Mouse (Mus musculus): Measurements from ENCODE around the gene Ccl26.

Gene Ccl26

DNA sequence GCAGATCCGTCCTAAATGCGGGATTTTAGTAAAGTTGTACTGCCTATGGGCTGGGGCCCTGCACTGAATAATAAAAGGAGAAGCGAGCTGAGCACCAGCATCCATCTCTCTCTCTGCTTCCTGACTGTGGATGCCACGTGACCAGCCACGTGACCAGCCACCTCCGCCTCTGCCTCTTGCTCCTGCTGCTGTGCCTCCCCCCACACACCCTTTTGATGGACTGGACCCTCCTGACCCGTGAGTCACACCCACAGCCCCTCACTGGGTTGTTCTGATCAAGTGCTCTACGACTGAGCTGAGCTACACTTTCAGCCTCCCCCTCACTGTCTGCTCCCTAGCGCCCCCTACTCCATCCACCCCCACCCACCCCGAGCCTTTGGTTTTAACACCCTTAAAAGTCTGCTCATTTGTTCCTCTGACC, 25.6 kb downstream of the Ccl26 start:
- DNase-seq (ENCODE audit: low spot score in 2 of 2), result no peak

DNA sequence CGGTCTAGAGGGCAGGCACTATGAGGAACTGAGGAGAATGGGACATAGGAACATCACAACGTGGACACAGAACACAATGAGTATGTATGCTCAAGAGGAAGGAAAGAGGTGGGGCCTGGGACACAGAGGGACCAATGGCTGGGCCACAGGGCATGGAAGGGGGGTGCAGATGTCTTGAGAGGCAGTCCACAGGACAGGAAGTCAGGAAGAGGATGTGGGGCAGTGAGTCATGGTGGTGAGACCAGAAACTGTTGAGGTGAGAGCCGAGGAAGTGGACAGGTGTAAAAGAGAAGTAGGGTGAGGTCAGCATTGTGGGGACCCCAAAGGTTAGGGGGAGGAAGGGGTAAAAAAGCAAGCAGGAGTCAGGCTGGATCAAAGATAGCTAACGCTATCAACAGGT, 26.0 kb downstream of the Ccl26 start:
- no peak for DNase-seq (ENCODE audit: low spot score in 2 of 2)

DNA sequence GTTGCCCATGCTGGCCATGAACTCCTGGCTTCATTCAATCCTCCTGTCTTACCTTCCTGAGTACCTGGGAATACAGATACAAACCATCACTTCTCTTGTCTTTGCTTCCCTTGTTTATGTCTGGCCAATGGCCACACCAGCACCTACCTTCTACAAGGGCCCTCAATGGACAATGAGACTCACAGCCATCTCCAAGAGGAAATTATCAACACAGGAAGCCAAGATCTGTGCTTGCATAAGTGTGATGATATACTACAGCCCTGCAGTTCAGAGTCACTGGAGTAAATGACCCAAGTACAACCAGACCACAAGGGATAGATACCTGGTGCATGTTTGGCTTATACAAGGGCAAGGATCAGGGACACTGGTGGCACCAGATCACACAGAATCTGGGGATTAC, 27.5 kb downstream of the Ccl26 start:
- no peak for DNase-seq (ENCODE audit: low spot score in 2 of 2)

DNA sequence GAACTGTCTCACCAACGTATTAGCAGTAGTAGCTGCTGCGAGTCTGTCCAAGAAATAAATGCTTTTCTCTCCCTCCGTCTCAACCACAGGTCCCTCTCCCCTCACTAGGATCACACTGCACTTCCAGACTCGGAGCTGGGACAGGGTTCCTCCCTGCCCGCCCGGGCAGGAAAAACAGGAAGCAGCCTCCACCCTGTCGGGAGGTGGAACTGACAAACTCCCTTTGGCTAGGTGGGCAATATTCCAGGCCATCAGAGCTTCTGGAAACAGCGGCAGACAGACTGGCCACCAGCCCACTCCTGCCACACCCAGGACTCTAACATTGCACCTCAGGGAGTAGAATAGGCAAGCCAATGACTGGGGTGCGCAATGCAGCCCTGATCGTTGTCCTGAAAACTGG, 29.9 kb downstream of the Ccl26 start:
- DNase-seq (ENCODE audit: low spot score in 2 of 2), result no peak

DNA sequence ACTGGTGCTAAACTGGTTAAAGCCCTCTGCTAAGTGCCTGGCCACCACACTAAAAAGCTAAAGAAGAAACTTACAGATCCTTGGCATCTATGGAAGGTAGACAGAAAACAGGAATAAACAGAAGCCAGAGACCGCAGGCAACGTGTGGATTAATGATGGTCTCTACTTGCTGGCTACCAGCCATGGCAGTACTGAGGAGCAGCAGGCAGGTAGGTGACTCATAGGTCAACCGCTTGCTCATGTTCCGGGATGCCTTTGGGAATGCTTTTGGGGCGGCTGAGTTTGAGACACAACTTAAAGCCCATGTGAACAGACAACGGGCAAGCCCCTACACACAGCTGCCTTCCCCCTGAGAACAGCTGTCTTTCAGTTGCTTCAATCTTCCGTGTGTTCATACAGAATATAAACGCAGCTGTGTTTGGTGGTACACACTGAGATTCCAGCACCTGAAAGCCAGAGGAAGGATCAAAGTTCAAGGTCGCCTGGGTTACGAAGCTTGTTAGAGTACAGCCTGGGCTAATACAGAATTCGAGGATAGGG, 32.0 kb downstream of the Ccl26 start:
- no peak for DNase-seq (ENCODE audit: low spot score in 2 of 2)

DNA sequence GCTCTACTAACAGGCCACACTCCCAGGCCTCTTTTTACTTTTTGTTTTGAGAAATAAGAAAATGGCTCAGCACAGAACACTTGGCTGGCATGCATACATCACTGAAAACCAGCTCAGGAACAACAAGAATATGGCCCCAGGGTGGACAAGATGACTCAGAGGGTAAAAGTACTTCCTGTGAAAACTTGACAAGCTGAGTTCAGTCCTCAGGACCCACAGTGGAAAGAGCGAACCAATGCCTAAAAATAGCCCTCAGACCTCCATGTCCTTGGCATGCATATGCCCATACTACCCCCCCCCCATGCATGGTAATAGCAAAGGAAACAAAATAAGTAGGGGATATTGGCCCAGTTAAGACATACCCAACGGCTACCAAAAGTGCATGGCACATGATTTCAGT, 33.4 kb downstream of the Ccl26 start:
- DNase-seq (ENCODE audit: low spot score in 2 of 2), result no peak

DNA sequence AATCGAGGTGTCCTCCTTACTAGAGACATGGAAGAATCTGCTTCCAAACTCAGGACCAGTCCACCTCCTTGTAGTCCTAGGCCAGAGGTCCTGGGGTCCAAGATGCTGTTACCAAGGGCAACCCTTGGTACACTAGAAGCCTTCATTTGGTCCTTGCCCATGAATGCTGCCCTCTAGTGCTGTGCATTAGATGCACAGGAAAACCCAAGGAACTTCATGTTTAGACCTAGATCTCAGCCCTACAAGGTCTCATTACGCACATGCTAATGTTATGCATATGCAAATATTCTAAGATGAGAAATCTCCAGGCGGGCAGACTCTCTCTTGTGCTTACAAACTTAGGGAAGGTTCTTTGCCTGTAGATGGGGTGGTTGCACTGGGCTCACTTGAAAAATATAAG, 34.1 kb downstream of the Ccl26 start:
- no peak for DNase-seq (ENCODE audit: low spot score in 2 of 2)

DNA sequence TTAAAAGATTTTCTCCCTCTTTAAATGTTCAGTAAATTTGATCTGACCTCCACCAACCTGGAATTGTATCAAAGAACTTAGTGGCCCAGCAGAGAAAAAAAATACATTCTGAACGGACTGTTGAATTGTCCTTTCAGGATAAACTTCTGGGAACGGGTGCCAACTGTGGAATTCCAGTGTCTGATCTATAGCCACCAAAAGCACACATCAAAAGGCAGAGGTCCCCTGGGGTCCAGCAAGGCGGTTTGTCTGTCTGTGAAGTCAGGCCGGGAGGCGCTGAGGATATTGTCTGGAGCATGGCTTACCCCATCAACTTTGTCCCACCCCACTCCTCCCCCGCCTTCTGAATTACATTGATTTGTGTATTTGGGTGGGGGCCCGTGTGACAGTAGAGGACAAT, 35.4 kb downstream of the Ccl26 start:
- no peak for DNase-seq (ENCODE audit: low spot score in 2 of 2)

DNA sequence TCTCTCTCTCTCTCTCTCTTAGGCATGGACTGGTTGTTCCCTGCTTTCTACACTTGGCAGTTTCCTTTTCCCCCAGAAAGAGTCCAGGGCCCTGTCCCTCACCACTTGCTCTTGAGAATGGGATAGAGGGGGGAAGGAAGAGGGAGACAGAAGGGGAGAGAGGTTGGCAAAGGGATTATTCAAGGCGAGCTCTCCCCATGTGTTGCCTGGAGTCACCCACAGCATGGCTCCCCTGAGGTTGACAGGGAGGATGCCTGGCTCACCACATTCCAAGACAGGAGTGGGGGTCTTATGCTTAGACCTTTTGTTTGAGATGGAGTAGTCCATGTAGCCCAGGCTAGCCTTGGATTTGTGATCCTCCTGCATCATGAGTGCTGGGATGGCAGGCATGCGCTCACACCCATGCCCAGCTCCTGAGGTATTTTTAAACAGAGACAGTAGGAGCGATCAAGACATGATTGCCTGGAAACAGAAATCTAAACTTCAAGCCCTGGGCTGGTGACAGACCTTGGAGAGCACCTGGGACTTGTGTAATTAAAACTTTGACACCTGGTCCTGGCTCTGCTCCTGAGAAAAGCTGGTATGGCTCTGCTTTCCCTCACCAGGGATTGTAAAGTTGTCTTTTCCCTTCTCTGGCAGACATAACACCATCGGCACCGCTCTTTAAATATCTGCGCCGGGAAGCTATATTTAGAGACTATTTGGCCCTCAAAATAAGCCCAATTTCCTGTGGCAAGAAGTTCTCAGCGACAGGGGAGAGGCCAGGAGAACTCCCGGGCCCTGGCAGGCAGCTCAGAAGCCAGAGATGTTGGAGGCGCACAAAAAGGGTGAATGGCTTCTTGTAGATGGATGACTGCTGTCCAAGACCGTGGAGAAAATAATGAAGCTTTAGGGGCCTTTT, 38.5 kb downstream of the Ccl26 start:
- DNase-seq (ENCODE audit: low spot score in 2 of 2), result no peak

DNA sequence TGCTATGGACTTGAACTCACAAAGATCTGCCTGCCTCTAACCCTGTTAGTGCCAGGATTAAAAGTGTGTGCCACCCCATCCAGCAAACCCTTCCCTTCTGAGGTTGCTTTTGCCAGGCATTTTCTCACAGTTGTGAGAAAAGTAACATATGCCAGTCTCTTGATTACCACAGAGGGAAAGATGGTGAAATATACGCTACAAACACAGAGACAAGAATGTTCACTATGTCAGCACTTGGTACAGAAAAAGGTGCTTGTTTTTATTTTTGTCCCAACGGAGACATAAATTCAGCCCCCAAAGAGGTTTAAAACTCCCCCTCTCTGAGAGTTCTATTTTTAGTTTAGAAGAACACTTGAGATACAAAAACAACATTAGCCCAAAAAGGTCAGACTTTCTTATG, 39.3 kb downstream of the Ccl26 start:
- DNase-seq (ENCODE audit: low spot score in 2 of 2), result no peak

DNA sequence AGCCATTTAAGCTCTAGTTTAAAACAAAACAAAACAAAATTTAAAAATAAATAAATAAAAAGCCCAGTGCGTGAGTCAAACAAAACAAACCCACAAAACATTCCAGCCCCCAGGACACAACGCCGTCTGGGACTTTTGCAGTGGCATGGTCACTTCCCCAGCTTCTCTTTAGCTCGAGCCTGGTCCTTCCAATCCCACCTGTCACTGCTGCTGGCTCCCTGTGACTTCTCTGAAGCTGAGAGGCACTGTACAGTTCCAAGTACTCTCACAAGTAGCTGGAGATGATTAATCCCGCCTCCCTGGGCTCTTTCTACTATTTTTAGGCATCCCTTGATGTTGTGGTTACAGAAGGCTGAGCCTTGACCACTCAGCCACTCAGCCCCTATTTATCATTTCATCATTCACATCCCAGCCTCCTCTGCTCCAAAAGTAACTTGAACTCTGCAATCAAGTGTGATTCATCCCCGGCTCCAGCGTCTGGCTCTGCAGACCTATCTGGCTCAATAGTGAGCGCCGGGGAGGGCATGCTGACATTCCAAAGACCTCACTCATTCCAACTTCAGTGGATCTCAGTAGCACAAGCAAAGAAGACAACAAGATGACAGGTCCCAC, 41.2 kb downstream of the Ccl26 start:
- no peak for DNase-seq (ENCODE audit: low spot score in 2 of 2)

DNA sequence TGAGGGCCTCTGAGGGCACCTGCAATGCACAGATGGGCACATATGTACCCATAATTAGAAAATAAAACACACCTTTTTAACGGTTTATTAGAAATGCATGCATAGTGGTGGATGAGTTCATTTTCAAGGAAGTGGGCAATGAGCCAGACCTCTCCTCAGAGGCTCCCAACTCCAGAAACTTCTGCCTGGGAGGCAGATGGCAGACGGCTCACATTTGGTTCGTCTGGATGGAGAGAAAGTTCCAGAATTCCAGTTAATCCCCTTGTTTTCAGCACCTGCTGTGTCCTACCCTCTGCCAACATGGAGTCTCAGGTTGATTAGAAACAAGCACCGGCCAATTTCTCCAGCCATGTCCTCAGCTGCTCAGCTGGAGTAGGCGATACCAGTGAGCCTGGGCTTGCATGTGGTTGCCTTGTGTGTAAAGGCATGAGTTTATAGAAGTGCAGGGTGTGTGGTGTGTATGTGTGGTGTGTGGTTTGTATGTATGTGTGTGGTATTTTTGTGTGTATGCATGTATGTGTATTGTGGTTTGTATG, 46.0 kb downstream of the Ccl26 start:
- no peak for DNase-seq (ENCODE audit: low spot score in 2 of 2)

DNA sequence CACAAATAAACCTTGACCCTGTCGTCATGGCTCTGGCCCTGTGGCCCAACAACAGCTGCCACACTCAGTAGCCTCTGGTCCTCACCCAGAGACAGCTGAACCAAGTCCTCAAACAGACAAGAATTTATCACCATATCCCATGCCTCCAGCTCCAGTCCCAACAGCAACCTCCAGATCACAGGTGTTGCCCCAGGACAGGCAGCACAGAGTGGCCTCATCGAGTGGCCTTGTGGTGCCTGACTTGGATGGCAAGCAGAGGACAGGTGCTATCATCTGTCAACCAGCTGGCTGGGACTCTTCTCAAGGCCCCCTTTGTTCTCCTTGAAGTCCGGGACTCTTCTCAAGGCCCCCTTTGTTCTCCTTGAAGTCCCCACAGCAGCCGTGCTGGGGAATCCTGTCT, 50.2 kb downstream of the Ccl26 start:
- no peak for DNase-seq (ENCODE audit: low spot score in 2 of 2)

DNA sequence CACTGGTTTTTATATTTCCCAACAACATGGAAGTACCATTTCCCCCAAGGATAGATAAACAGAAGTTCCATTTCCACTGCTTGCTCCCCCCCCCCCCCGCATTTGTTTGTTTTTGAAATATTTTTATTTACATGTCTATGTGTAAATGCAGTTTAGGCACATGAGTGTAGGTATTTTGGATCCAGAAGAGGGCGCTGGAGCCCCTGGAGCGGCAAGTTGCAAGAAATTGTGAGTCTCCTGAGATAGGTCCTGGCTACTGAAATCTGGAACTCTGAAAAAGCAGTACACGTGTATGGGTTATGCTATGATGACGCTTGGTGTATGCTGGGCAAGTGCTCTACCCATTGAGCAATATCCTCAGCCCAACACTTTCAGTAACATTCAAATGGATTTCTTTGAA, 52.3 kb downstream of the Ccl26 start:
- no peak for DNase-seq (ENCODE audit: low spot score in 2 of 2)

All from frontal cortex, postnatal 14 days (tissue).